Mouse (Mus musculus): ENCODE measurements around the gene Abhd5.
"Not testable (repeated sequence)": the region's sequence is repeated elsewhere in the genome, so short reads cannot be mapped to it uniquely, and the experiment has no call there.

Abhd5 gene

GRCm38 (mm10) chr9:122351303-122352024 is at the start of gene Abhd5:
Gene Abhd5, plus strand, starts transcription at chr9:122351608.
- DNase-seq, result peak; percentile 96

GRCm38 (mm10) chr9:122305302-122305701 is 46.1 kb upstream of the Abhd5 start:
- no peak for DNase-seq

GRCm38 (mm10) chr9:122309013-122309980 is 42.1 kb upstream of the Abhd5 start:
- no peak for DNase-seq

- DNase-seq, result peak; percentile 86
Measured at GRCm38 (mm10) chr9:122310613-122311049, 40.8 kb upstream of the Abhd5 start.

- peak; percentile 45 for DNase-seq
Measured at GRCm38 (mm10) chr9:122311051-122311760, 40.2 kb upstream of the Abhd5 start.

- no peak for DNase-seq
Measured at GRCm38 (mm10) chr9:122312296-122312990, 39.0 kb upstream of the Abhd5 start.

- DNase-seq, result not testable (repeated sequence)
Measured at GRCm38 (mm10) chr9:122313128-122313527, 38.3 kb upstream of the Abhd5 start.

- no peak for DNase-seq
Measured at GRCm38 (mm10) chr9:122314386-122314785, 37.0 kb upstream of the Abhd5 start.

GRCm38 (mm10) chr9:122314942-122315341 is 36.5 kb upstream of the Abhd5 start:
- no peak for DNase-seq

GRCm38 (mm10) chr9:122315501-122315900 is 35.9 kb upstream of the Abhd5 start:
- DNase-seq, result no peak

- no peak for DNase-seq
Measured at GRCm38 (mm10) chr9:122316562-122316961, 34.8 kb upstream of the Abhd5 start.

GRCm38 (mm10) chr9:122320626-122321025 is 30.8 kb upstream of the Abhd5 start:
- no peak for DNase-seq

- DNase-seq, result no peak
Measured at GRCm38 (mm10) chr9:122322356-122322755, 29.1 kb upstream of the Abhd5 start.

GRCm38 (mm10) chr9:122325996-122326395 is 25.4 kb upstream of the Abhd5 start:
- DNase-seq, result no peak

- no peak for DNase-seq
Measured at GRCm38 (mm10) chr9:122328199-122328598, 23.2 kb upstream of the Abhd5 start.

GRCm38 (mm10) chr9:122336677-122337076 is 14.7 kb upstream of the Abhd5 start:
- DNase-seq, result no peak

GRCm38 (mm10) chr9:122337510-122337931 is 13.9 kb upstream of the Abhd5 start:
- DNase-seq, result no peak

- DNase-seq, result no peak
Measured at GRCm38 (mm10) chr9:122339972-122340371, 11.4 kb upstream of the Abhd5 start.

GRCm38 (mm10) chr9:122343399-122343798 is 8.0 kb upstream of the Abhd5 start:
- no peak for DNase-seq

GRCm38 (mm10) chr9:122344560-122344959 is 6.8 kb upstream of the Abhd5 start:
- DNase-seq, result no peak

- no peak for DNase-seq
Measured at GRCm38 (mm10) chr9:122345291-122345690, 6.1 kb upstream of the Abhd5 start.

- DNase-seq, result no peak
Measured at GRCm38 (mm10) chr9:122346059-122346458, 5.3 kb upstream of the Abhd5 start.
